Mouse (Mus musculus) kidney, adult 2 months (tissue): ENCODE results near the gene Cd300ld5. TPM values are rescaled to one million over a fixed set of nuclear protein-coding genes. Genes with fewer than 3 reads are reported as not detected.

ENCODE experiments used
- DNase-seq: peaks from one replicate; pipeline ENCODE4 v3.0.0; 2021
- H3K27ac ChIP-seq: fragments of 200-500 bp; 2 replicates; pipeline ENCODE4 v1.5.1; 2012; ENCODE audit warnings: low read depth, low read length, control low read depth, inconsistent platforms; ENCODE audit not compliant: insufficient read depth
- H3K27me3 ChIP-seq: fragments of 200-500 bp; replicated peaks from 2 replicates; pipeline ENCODE4 v1.6.1; 2012; ENCODE audit warnings: mild to moderate bottlenecking, moderate library complexity, low read length, inconsistent platforms; ENCODE audit not compliant: control insufficient read depth, insufficient read depth
- H3K36me3 ChIP-seq: fragments of 200-500 bp; 2 replicates; pipeline ENCODE4 v1.6.1; 2012; ENCODE audit warnings: mild to moderate bottlenecking, moderate library complexity, low read length, inconsistent platforms; ENCODE audit not compliant: control insufficient read depth, insufficient read depth
- H3K4me1 ChIP-seq: fragments of 200-500 bp; 2 replicates; pipeline ENCODE4 v1.6.1; 2011; ENCODE audit warnings: low read length; ENCODE audit not compliant: control insufficient read depth, insufficient read depth
- H3K4me3 ChIP-seq: fragments of 200-500 bp; 2 replicates; pipeline ENCODE4 v1.5.1; 2011; ENCODE audit warnings: mild to moderate bottlenecking, low read depth, low read length, control low read depth; ENCODE audit not compliant: insufficient read depth
- CTCF ChIP-seq: fragments of 200-500 bp; conservative IDR thresholded peaks from 2 replicates; pipeline ENCODE4 v1.5.1; 2011; ENCODE audit warnings: low read depth, mild to moderate bottlenecking, control low read depth, low read length, moderate library complexity, mixed read lengths; ENCODE audit not compliant: insufficient read depth, insufficient read length
- POLR2A ChIP-seq: fragments of 200-500 bp; IDR thresholded peaks from one replicate; pipeline ENCODE4 v1.6.1; 2011; ENCODE audit warnings: low read depth, low read length, control low read depth
- WGBS: fragments of 180-500 bp; shearing (Covaris S2); methylation state at CpG from one replicate; pipeline ENCODE4 v1.1.7; 2018; 5-methylcytosine and 5-hydroxymethylcytosine counted together
- polyA plus RNA-seq: library from polyadenylated mRNA; depleted of rRNA; stranded (reverse); fragments of >200 nt; gene quantifications from 2 replicates; pipeline ENCODE4 v1.2.3, GENCODE M21; 2012

The Cd300ld5 gene
- polyA plus RNA-seq, 1 experiment, result 3.6 TPM

DNA sequence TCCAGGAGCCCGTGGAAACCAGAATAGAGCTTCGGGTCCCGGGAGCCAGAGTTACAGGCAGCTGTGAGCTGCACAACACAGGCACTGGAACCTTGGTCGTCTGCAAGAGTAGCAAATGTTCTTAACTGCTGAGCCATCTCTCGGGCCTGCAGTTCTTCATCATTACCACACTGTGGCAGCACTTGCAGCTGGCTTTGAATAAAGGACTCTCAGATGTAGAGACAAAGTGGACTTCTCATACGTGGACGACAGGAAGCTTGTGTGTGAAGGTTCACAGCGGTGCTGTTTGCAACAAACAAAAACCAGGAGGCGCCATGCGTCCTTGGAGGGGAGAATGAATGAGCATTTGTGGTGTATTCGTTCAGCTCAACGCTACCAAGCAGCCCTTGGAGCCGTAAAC is 43.3 kb upstream of the Cd300ld5 start:
- no peak for TF ChIP-seq POLR2A
- TF ChIP-seq CTCF, result peak; percentile 84
- Histone ChIP-seq H3K4me3 (no peak overlapping the region), H3K27me3 (no peaks in the 10 kb centered on the region), H3K4me1 (no peaks in the 10 kb centered on the region), H3K27ac (no peak overlapping the region), H3K36me3 (no peaks in the 10 kb centered on the region)
- WGBS, result 32% methylated on average over 13 of the region's 13 CpGs
- peak; percentile 59 for DNase-seq

DNA sequence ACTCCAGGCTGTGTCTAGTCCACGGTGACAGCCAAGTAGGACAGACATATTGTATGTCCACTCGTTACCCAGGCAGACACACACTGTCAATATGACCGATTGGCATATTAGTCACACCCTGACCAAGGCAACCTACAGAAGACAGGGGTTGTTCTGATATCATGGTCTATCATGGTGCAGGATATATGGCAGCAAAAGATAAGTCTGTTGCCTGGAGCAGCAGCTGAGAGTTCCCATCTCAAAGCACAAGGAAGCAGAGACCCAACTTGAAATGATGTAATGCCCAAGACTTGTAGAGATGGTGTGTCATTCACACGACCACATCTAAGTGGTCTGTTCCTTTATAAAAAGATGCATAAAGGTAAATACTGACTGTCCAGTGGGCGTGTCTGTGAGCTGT is 41.1 kb upstream of the Cd300ld5 start:
- H3K27ac ChIP-seq, result no peak overlapping the region
- no peaks in the 10 kb centered on the region for H3K27me3 ChIP-seq
- TF ChIP-seq POLR2A (no peak), CTCF (no peak)
- H3K4me1 ChIP-seq, result no peaks in the 10 kb centered on the region
- no peak for DNase-seq
- 86% methylated on average over 5 of the region's 5 CpGs for WGBS
- H3K4me3 ChIP-seq, result no peak overlapping the region
- H3K36me3 ChIP-seq, result no peaks in the 10 kb centered on the region

DNA sequence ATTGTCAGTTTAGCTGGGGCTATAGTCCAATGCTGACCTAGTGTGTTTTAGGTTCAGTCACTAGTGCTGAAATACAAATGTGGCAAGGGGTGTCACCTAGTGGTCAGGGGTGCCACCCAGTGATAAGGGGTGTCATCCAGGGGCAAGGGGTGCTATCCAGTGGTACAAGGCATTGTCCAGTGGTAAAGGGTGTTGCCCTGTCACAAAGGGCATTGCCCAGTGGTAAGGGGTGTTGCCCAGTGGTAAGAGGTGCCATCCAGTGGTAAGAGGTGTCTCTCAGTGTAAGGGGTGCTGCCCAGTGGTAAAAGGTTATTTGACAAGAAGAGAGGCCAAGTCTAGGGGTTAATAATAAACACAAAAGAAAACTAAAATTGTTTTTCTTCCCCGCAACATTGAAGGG is 39.9 kb upstream of the Cd300ld5 start:
- TF ChIP-seq CTCF (no peak), POLR2A (no peak)

DNA sequence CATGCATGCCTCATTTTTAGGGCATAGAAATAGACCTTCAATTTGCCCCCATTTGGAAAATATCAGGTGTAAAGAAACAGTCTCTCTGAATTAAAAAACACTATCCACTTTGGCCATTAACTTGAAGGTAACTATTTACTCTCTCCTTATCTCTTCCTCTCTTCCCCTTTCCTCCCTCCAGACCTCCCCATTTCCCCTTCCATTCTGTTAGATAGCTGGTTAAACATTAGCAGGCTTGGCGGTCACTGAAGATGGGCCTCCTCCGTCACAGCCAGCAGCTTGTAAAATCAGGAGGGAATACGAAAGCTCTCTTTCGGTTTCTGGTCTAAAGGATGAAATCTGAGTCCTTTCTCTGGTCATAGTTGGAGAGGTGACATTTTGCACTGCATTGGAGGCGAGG is 38.3 kb upstream of the Cd300ld5 start:
- H3K27me3 ChIP-seq, result no peaks in the 10 kb centered on the region
- H3K4me3 ChIP-seq, result no peak overlapping the region
- no peak overlapping the region for H3K27ac ChIP-seq
- no peak for DNase-seq
- no peak for TF ChIP-seq POLR2A
- no peak for TF ChIP-seq CTCF
- no peaks in the 10 kb centered on the region for H3K4me1 ChIP-seq
- 40% methylated on average over 5 of the region's 5 CpGs for WGBS
- no peaks in the 10 kb centered on the region for H3K36me3 ChIP-seq

More for the DNA sequence above, 39.9 kb upstream of the Cd300ld5 start:
- 75% methylated on average over 1 of the region's 1 CpGs for WGBS
- no peak for DNase-seq
- H3K27ac ChIP-seq, result no peak overlapping the region
- H3K27me3 ChIP-seq, result no peaks in the 10 kb centered on the region
- no peaks in the 10 kb centered on the region for H3K36me3 ChIP-seq
- no peaks in the 10 kb centered on the region for H3K4me1 ChIP-seq
- H3K4me3 ChIP-seq, result no peak overlapping the region

DNA sequence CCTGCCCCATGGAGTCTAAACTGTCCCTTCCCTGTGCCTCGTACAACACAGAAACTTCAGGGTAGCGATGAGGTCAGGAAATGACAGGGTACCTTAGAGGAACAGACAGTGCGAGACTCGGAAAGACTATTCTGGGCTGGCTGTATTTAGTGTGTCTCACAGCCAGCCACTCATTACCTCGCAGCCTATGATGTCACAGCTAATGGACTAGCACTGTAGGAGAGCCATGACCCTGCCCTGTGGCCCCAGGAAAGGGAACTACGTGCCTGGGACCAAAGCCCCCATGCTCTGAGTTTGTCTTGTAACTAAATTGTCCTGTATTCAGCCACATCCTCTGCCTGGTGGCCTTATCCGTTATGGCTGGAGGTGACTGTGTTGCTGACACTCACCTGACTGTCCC is 37.8 kb upstream of the Cd300ld5 start:
- 64% methylated on average over 7 of the region's 7 CpGs for WGBS
- Histone ChIP-seq H3K36me3 (no peaks in the 10 kb centered on the region), H3K4me1 (no peaks in the 10 kb centered on the region), H3K27ac (no peak overlapping the region), H3K27me3 (no peaks in the 10 kb centered on the region), H3K4me3 (no peak overlapping the region)
- TF ChIP-seq POLR2A (no peak), CTCF (no peak)
- peak; percentile 21 for DNase-seq

DNA sequence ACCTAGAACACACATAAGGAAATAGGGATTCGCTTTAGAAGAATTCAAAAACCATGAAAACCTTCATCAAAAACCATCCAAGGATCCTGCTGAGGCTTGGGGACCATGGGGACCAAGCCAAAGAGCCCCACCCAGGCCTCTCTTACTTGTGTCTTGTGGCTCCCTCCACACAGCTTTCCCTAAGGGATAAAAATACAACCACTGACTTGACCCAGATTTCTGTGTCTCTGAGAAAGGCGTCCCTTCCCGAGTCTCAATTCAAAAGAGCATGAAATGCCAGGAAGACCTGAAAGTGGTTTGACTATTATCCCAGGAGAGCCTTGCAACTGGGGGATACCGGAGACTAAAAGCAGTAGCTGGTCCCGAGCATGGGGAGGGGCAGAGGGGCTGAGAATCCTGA is 35.4 kb upstream of the Cd300ld5 start:
- Histone ChIP-seq H3K4me1 (no peaks in the 10 kb centered on the region), H3K4me3 (no peak overlapping the region), H3K27ac (no peak overlapping the region), H3K36me3 (no peaks in the 10 kb centered on the region), H3K27me3 (no peaks in the 10 kb centered on the region)
- 69% methylated on average over 5 of the region's 5 CpGs for WGBS
- no peak for DNase-seq
- TF ChIP-seq CTCF, result no peak
- no peak for TF ChIP-seq POLR2A

DNA sequence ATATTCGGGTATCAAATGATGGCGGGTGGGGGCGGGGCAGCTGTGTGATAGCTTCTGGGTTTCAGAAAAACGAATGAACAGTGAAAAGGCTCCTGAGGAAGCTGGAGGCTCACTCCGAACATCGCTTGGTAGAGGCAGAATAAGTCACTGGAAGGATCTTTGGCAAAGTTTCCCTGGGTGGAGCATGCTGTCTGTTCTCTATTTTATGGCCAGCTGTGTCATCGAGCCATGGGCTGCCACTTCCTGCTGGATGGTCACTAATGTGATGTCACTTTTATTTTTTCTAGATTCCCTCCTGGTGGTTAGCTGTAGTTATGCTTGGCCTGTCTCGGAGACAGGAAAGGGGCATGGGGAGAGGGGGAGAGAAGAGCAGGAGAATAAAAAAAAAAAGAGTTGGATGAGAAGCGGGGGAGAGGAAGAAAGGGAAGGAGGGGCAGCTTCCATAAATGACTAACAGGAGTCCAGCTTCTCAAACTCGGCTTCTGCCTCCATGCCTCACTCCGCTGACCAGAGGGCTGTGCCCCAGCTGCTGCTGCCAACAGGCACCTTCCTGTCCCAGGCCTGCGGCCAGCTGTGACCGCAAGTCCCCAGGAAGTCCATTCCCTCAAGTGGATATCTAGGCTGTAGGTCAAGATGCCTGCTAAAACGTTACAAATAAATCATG is 34.2 kb upstream of the Cd300ld5 start:
- Histone ChIP-seq H3K36me3 (no peaks in the 10 kb centered on the region), H3K27me3 (no peaks in the 10 kb centered on the region), H3K4me1 (no peaks in the 10 kb centered on the region), H3K27ac (peak overlapping the region; percentile 52; the same call in 1 of the 2 replicates), H3K4me3 (0 out of 2 replicates have a peak overlapping the region, but pooled peaks have one; percentile 7)
- TF ChIP-seq POLR2A, result no peak
- TF ChIP-seq CTCF, result no peak
- peak; percentile 65 for DNase-seq
- WGBS, result 4% methylated on average over 14 of the region's 14 CpGs
